Mouse (Mus musculus): ENCODE results near the gene Reep3.

The Reep3 gene

DNA sequence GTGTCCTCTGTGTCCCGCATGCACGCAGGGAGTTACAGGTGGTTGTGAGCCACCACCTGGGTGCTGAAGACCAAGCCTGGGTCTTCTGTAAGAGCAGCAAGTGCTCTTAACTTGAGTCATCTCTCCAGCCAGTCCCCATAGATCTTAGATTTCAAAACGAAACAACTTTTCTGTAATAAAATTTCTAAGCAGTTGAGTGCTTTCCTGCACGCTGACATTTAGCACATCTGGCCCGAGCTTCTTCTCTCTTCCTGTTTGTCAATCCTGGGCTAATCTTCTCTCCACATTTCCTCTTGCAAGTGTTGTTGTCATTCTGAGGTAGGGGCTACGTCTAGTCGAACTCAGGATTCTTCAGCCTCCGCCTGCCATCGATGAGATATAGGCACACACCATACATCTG is 44.3 kb downstream of the Reep3 start:
- no peak for DNase-seq (ENCODE audit: low spot score)

- DNase-seq (ENCODE audit: low spot score), result no peak
These were observed 45.3 kb downstream of the Reep3 start for GRCm38 (mm10) chr10:67051466-67051865.

GRCm38 (mm10) chr10:67050766-67051165 is 46.0 kb downstream of the Reep3 start:
- DNase-seq (ENCODE audit: low spot score), result no peak

- DNase-seq (ENCODE audit: low spot score), result no peak
These were observed 47.1 kb downstream of the Reep3 start for GRCm38 (mm10) chr10:67049621-67050020.

- no peak for DNase-seq (ENCODE audit: low spot score)
These were observed 47.7 kb downstream of the Reep3 start for GRCm38 (mm10) chr10:67048871-67049615.

- DNase-seq (ENCODE audit: low spot score), result no peak
These were observed 48.8 kb downstream of the Reep3 start for GRCm38 (mm10) chr10:67047712-67048645.

DNA sequence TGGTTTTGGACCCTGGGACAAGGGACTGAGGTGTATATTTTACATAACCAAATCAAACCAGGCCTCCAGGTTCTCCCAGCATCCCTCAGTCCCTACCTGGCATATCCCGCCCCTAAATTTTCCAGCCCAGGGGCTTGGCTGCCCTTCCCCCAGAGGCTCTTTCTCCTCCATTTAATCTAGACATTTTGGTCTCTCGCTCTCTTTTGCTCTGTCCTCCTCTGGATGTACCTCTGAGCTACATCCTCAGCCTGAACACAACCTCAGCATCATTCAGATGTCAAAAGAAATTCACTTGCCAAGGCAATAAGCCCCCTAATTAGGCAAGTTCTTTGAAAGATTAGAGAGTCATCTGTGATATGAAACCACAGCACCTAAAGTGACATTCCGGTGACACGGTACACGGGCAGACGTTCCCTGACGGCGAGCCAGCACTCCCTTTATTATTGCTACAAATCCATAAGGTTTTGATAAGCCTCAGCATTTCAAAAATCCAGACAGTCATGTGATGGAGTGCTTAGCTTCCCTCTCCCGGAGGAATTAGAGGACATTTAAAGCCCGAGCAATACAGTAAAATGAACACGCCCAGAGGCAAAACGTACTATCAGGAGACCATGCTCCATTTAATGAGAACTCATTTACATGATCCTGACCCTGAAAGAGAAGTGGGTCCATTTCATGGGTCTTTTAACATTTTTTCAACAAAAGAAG is 51.4 kb downstream of the Reep3 start:
- DNase-seq (ENCODE audit: low spot score), result no peak

DNA sequence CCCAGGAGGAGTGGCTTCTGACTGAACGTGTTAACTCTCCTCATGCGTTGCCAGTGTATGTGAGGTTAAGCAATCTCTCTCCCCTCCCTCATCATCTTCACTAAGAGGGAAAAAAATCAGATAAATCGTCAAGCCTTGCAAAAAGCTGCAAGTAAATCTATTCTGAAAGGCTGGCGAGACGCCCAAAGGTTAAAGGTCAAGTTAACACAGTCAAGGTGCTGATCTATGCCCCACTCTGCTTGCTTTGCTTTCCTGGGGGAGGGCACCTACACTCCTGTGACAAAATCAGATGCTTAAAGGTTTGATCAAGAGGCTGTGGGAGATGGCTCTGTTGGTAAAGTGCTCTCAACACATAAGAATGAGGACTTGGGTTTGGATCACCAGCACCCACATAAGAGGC is 52.4 kb downstream of the Reep3 start:
- DNase-seq (ENCODE audit: low spot score), result no peak

GRCm38 (mm10) chr10:67043236-67043635 is 53.5 kb downstream of the Reep3 start:
- DNase-seq (ENCODE audit: low spot score), result no peak

- no peak for DNase-seq (ENCODE audit: low spot score)
These were observed 56.3 kb downstream of the Reep3 start for GRCm38 (mm10) chr10:67040410-67040809.

GRCm38 (mm10) chr10:67039001-67039400 is 57.7 kb downstream of the Reep3 start:
- no peak for DNase-seq (ENCODE audit: low spot score)

GRCm38 (mm10) chr10:67036542-67036941 is 60.2 kb downstream of the Reep3 start:
- no peak for DNase-seq (ENCODE audit: low spot score)

DNA sequence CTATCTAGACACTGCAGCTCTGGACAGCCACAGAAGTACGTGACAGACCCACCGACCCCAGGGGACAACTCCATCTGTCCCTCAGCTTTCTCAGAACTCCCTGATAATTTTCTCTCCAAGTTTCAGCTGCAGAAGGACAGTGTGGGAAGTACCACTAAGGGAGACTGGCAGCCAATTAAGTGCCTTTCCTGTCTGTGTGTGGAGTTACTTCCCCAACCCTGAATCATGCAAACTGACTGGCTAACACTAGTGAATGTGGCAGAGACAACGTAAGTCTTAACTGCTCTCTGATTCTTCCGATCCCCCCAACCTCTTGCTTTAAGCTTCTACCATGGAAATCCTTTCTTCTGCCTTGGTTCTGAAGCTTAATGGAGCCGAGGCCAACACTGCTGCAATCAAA is 60.6 kb downstream of the Reep3 start:
- no peak for DNase-seq (ENCODE audit: low spot score)

GRCm38 (mm10) chr10:67031186-67031585 is 65.6 kb downstream of the Reep3 start:
- no peak for DNase-seq (ENCODE audit: low spot score)

DNA sequence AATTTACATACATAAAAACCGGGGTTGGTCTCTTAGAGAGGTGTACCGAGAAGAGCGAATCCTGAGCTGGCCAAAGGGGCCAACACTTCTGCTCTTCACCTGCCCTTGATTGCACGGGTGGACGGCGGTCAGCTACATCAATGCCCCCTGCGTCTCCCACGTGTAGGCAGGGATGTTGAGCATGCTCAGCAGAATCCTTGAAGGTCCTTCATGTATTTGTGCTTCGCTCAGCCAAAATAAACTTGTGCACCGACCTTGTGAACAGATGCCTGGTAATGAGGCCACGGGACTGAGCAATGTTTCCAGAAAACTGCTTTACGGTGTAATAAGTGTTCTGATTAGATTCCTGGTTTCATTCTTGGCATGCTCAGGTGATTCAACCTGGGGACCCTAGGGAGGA is 67.4 kb downstream of the Reep3 start:
- DNase-seq (ENCODE audit: low spot score), result no peak

DNA sequence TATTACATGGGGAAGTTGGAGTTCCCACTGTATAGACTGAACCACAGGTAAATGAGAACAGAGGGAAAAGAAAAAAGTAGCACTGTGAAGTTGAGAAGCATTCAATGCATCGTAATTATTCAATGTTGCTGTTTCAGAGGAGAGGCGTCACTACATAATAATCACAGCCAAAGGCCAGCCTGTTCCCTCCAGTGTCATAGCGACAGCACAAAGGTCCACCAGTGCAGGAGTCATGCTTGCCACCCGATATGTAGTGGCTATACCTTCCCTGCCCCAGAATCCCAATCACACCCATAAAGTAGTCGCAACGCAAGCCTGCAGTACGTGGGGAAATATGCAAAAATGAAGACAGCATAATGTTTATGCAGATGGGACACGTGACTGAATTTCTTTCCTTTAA is 70.4 kb downstream of the Reep3 start:
- no peak for DNase-seq (ENCODE audit: low spot score)

DNA sequence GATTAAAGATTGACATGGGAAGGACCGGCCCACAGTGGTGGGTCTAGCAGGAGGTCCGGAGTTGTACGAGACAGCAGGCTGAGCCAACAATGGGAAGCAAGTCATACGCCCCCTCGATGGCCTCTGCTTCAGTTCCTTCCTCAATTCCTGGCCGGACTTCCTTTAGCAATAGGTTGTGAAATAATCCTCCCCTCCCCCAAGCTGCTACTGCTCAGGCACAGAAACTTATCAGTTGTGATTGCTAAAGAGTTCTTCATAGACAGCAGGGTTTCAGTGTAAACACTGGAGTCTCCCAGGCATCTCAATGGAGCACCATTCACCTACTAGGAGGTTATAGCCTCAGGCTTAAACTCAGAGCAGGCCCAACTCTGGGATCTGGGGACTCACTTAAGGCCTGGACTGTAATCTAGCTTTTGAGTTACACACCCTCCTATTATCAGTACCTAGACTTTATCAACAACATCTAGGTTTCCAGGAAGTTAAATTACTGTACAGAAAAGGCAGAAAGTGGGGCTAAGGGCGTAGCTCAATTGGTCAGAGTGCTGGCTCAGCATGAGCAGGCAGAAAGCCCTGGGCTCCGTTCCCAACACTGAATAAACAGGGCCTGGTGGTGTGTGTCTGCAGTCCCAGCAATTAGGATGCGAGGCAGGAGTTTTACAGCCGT is 71.0 kb downstream of the Reep3 start:
- DNase-seq (ENCODE audit: low spot score), result peak; percentile 83

GRCm38 (mm10) chr10:67024391-67024790 is 72.4 kb downstream of the Reep3 start:
- no peak for DNase-seq (ENCODE audit: low spot score)

DNA sequence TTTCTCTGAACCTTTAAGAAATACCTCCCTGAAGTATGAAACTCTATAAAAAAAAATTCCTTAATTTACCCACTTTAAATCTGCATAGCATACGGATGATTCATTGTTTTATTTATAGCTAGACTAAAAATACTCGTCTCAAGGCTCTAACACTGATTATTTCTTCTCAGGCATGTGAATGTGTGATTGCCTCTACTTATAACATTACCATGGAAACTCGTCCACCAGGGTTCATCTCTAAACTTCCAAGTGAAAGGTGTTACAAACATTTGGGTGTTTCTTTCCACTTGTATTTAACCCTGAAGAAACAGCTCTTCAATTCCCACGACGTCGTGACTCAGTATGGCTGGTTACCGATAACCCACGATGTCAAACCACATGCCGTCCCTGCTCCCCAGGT is 73.7 kb downstream of the Reep3 start:
- no peak for DNase-seq (ENCODE audit: low spot score)

- no peak for DNase-seq (ENCODE audit: low spot score)
These were observed 75.3 kb downstream of the Reep3 start for GRCm38 (mm10) chr10:67021494-67021893.

GRCm38 (mm10) chr10:67018875-67019274 is 77.9 kb downstream of the Reep3 start:
- no peak for DNase-seq (ENCODE audit: low spot score)

DNA sequence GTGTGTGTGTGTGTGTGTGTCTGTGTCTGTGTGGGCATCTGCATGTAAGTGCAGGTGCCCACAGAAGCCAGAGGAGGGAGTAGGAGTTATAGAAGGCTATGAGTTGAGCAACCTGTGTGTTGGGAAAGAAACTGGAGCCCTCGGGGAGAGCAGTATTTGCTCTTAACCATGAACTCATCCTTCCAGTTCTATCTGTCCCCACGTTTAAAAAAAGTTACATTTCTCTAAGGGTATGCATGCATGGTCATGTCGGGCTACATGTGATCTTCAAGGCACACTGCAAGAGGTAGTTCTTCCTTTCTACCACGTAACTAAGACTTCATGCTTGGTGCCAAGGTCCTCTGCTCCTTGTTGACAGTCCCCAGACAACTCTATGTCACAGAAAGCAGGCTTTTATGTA is 78.9 kb downstream of the Reep3 start:
- no peak for DNase-seq (ENCODE audit: low spot score)
